Mouse (Mus musculus): ENCODE data around the gene Tpo.

- TF ChIP-seq GATA1 (IDR thresholded peaks at IDR 0.05; ENCODE audit: low read depth, low read length) (no peak), USF1 (IDR thresholded peaks at IDR 0.05; ENCODE audit: low read depth, low read length) (no peak), ZKSCAN1 (IDR thresholded peaks at IDR 0.05; ENCODE audit: low read depth, low read length) (no peak), ELF1 (IDR thresholded peaks at IDR 0.05; ENCODE audit: low read depth, low read length) (no peak), CTCF (IDR thresholded peaks at IDR 0.05 in 2 of 3, conservative IDR thresholded peaks at IDR 0.05 in 1 of 3; ENCODE audit: control insufficient read depth in 1 of 3, insufficient read depth in 1 of 3, low read depth in 2 of 3, low read length in 3 of 3, poor library complexity in 1 of 3, severe bottlenecking in 1 of 3) (no peak), EP300 (IDR thresholded peaks at IDR 0.05; ENCODE audit: low read depth in 1 of 2, low read length in 2 of 2) (no peak), POLR2A (IDR thresholded peaks at IDR 0.05; ENCODE audit: control insufficient read depth in 1 of 2, insufficient read depth in 1 of 2, low read depth in 1 of 2, low read length in 2 of 2, poor library complexity in 1 of 2) (no peak), RAD21 (IDR thresholded peaks at IDR 0.05; ENCODE audit: low read depth, low read length) (no peak), TCF12 (IDR thresholded peaks at IDR 0.05; ENCODE audit: low read depth, low read length) (no peak), KAT2A (conservative IDR thresholded peaks at IDR 0.05; ENCODE audit: low read depth, low read length) (no peak), BHLHE40 (IDR thresholded peaks at IDR 0.05; ENCODE audit: borderline replicate concordance, low read depth, low read length) (no peak), TBP (IDR thresholded peaks at IDR 0.05; ENCODE audit: low read depth, low read length) (no peak)
These were observed 77.5 kb downstream of the Tpo start for GRCm38 (mm10) chr12:30054761-30055540.
